Comparison of ENCODE assay signal across 17 mouse cellular contexts in the genomic region with DNA sequence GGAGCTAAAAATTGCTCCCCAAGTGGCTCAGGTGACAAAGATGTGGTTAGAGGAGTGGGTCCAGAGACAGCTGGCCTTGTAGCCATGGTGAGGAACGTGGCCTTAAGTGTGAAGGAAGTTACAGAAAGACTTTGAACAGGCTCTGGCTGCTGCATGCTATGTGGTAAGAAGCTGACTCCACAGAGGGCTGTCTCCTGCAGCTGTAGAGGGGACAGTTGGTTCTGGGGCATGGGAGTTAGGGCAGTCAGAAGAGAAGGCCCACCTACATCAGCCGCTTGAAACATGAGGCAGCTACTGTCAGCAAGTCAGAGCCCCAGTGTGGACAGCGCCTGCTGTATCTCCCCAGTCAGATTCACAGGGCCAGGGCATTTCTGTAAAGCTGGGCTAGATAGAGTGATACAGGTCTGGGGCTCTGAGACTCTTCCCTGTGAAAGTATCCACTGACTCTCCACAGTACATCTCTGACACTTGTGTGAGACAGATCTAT. TPM values are rescaled to one million over a fixed set of nuclear protein-coding genes. Genes with fewer than 3 reads are reported as not detected.
"Had no signal": no experiment of that assay in that cellular context is flagged by ENCODE, and none has a peak within 500 bp of the region (broad histone marks: within the 10 kb centered on the region; RNA-seq: fewer than 3 reads in every experiment).

No protein-coding gene starts in this region.

- H3K4me3 ChIP-seq: kidney, embryonic 15.5 days; limb, embryonic 13.5 days; liver, embryonic 15.5 days; midbrain, embryonic 15.5 days; neural tube, embryonic 13.5 days had no signal

- H3K4me1 ChIP-seq: liver, embryonic 15.5 days had no signal

- H3K36me3 ChIP-seq: liver, embryonic 15.5 days had no signal

- DNase-seq: layer of hippocampus, postnatal 36 days; left cerebral cortex, postnatal 4 days; lung, embryonic 14.5 days; lung, postnatal 14 days; retina, postnatal 1 day; right cerebral cortex, postnatal 4 days; spleen, adult 18-20 months; thymus, postnatal 36 days had no signal

- H3K9ac ChIP-seq: kidney, embryonic 15.5 days; limb, embryonic 13.5 days; liver, embryonic 15.5 days; lung, embryonic 14.5 days; midbrain, embryonic 15.5 days; neural tube, embryonic 13.5 days had no signal

- H3K27me3 ChIP-seq: kidney, embryonic 15.5 days; limb, embryonic 13.5 days; liver, embryonic 15.5 days; midbrain, embryonic 15.5 days; neural tube, embryonic 13.5 days had no signal

- H3K4me2 ChIP-seq: kidney, embryonic 15.5 days; limb, embryonic 13.5 days; liver, embryonic 11.5 days; liver, embryonic 15.5 days; lung, embryonic 14.5 days; midbrain, embryonic 15.5 days; neural tube, embryonic 13.5 days had no signal

- H3K27ac ChIP-seq: kidney, embryonic 15.5 days; limb, embryonic 13.5 days; liver, embryonic 15.5 days; midbrain, embryonic 15.5 days; neural tube, embryonic 13.5 days had no signal

- H3K9me3 ChIP-seq: kidney, embryonic 15.5 days; limb, embryonic 13.5 days; liver, embryonic 15.5 days; midbrain, embryonic 15.5 days; neural tube, embryonic 13.5 days had no signal

- ATAC-seq: midbrain, embryonic 15.5 days had no signal

RNA-seq across cellular contexts. Expression of gene Chrna1, which starts 29.6 kb away (rescaled TPM):
- total RNA-seq: monocyte, adult 5-6 weeks had no signal
- polyA plus RNA-seq: kidney, adult 2 months; large intestine, adult 2 months had no signal
